Mouse (Mus musculus): ENCODE results near the gene Rnf157. TPM values are rescaled to one million over a fixed set of nuclear protein-coding genes. Genes with fewer than 3 reads are reported as not detected.

Gene Rnf157
- total RNA-seq (2021) = 10 to 100 TPM; 24.2 to 27.5 TPM
- long read RNA-seq, experiment 1, full-length matches to known transcripts = 19 of 43 reads
- long read RNA-seq, experiment 1, partial matches to known transcripts = 18 of 43 reads
- long read RNA-seq, experiment 1, other reads (novel, unspliced or antisense) = 6 of 43 reads
- long read RNA-seq, experiment 2, full-length matches to known transcripts = 19 of 33 reads
- long read RNA-seq, experiment 2, partial matches to known transcripts = 5 of 33 reads
- long read RNA-seq, experiment 2, other reads (novel, unspliced or antisense) = 9 of 33 reads

DNA sequence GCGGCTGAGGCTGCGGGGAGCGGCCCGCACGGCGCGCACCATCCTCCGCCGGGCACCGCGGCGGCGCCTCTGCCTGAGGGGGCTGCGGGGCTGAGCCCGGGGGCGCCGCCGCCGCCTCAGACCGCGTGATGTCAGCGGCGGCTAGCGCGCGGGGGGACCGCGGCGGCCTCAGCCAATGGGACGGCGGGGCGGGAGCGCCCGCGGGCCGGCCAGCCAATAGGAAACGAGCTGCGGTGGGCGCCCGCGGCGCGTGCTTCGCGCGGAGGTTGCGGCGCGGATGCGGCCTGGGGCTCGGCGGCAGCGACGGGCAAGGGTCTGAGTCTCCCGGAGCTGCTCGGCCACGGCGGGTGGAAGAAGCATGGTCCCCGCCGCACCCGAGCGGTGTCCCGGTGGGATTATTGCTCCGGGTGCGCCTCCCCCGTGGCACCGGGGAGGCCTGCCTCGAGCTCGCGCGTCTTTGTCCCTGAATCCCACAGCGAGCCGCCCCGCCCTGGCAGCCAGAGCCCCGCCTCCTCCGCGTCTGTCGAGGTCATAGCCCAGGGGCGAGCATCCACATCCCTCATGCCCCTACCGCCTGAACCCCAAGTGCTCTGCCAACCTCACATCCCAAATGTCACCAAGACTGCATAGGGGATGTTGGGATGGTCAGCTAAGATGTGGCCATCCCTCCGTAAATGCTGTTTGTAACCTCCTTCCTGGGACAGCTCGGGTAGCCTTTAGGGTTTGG, at the start of gene Rnf157:
Rnf157 (minus strand) TSS at position 129 of the 727 bp plus-strand sequence.
- DNase-seq (ENCODE audit: low spot score) = peak; percentile 75

DNA sequence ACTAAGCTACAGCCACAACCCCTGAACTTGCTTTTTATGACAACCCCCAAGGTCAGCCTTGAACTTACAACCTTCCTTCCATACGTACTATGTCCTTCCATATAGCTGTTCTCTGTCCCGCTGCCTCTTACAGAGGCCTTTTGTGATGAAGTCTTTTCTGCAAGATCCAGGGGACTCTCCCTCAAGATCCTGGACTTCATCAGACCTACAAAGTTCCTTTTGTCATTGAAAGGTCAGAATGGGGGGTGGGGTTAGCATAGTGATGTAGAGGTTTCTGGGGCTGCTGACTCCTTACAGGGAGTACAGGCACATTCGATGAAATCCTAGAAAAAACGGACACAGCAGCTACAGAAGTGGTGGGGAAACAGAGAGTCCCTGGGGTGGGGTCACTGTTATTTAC, 47.0 kb upstream of the Rnf157 start:
- no peak for DNase-seq (ENCODE audit: low spot score)

DNA sequence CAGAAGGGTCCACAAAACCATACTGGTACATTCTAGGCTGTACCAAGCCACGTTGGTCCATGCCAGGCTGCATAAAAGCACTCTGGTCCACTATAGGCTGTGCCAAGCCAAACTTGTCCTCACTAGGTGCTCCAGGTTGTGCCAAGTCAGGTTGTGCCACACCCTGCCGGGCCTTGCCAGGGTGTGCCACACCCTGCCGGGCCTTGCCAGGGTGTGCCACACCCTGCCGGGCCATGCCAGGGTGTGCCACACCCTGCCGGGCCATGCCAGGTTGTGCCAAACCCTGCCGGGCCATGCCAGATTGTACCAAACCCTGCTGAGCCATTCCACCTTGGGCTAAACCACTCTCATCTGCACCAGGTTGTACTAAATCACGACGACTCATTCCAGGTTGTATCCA, 43.4 kb upstream of the Rnf157 start:
- no peak for DNase-seq (ENCODE audit: low spot score)

DNA sequence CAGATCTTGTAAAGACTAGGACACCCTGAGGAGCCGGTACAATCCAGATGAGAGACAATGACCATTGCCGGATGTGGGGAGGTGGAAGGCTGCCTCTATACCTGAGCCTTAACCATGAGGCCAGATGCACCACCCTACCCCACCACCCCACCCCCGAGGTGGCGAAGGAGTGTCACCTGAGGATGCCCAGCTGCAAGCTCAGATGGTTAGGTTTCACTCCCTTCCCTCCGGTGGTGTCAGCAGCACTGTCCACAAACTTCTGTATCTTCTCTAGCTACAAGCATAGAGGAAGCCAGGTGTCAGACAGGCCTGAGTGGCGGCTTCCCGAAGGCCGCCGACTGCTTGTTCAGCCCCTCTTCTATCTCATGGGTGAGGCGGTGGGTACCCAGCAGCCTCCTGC, 41.1 kb upstream of the Rnf157 start:
- DNase-seq (ENCODE audit: low spot score) = no peak

DNA sequence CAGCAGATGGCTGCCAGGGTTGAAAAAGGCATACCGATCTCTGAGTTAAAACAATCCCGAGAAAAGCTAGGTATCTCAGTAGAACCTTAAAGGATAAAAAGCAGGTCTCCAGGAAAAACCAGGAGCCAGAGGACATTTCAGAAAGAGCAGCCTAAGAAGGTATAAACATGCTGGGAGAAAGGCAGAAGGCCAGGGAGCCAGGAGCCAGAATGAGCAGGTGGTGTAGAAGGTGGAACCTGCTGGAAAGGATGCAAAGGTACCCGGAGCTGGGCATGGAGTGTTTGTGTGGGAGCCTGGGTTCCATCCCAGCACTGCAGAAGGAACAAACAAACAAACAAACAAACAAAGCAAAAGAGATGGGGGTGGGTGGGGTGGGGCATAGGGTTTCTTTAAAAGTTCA, 36.5 kb upstream of the Rnf157 start:
- DNase-seq (ENCODE audit: low spot score) = no peak

DNA sequence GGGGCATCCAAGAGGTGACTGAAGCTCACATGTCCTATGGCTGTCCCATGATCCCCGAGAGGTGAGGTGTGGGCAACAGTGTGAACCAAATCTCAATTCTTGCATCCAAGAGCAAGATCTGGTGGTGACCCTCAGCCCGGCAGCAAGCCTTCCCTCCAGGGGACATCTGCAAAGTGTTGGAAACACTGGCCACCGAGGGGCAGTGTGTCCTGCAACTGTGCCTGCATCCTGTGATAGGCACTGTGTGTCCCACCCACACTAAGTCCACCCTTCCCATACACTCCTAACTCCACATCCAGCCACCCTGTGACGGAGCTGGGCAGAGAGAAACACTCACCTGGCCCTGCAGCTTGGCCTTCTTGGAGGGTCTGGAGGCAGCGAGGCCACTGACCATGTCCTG, 35.0 kb upstream of the Rnf157 start:
- no peak for DNase-seq (ENCODE audit: low spot score)

DNA sequence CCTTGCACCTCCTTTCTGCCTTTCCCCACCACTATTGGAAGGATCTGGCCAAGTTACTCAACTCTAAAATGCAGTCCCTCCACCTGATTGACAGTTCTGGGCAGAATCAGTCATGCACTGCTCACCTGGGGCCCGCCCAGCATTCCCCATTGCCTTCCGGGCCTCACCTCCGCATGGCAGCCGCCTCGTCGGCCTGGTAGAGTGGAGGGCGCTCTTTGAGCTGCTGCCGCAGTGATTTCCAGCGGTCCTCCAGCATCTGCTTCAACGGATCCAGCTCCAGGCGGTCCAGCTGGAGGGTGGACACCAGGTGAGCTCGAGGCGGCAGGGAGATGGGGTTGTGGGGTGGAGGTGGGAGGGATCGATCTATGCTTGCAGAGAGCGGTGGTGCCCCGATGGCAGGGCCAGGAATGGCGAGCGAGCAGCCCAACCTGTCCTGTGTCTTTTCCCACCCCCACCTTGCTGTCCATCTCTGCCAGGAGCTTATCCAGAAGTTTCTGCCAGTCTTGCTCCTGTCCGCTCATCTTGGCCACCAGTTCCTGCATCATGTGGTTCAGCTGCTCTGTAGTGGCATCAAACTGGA, 33.6 kb upstream of the Rnf157 start:
- DNase-seq (ENCODE audit: low spot score) = no peak

DNA sequence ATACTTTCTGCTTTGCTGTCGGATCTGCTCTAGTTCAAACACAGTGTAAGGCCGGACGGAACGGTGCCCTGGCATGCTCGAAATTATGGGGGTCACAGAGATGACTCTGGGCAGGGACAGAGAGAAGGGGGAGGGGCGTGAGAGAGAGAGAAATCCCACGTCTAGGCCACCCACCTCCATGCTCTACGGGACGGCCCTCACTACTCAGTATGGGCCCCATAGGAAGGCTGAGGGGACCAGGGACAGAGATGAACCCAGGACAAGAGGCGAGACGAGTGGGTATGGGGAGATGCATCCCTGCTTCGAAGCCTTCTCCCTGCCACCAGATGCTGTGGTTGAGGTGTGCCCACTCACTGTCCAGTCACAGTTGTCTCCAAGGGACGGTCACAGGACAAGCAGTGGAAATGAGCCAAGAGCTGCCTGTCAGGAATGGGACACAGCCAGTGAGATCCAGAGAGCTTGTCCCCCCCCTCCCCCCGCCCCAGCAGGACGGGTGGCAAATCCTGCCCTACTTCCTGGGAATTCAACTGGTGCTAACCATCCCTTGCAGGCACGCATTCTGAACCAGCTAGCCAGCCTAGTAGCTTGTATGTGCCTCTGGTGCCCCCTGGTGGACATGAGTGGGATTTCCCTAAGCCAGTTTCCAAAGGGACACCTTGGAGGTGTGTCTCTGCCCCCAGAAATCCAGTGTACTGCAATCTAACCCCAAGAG, 32.9 kb upstream of the Rnf157 start:
- DNase-seq (ENCODE audit: low spot score) = peak; percentile 94

DNA sequence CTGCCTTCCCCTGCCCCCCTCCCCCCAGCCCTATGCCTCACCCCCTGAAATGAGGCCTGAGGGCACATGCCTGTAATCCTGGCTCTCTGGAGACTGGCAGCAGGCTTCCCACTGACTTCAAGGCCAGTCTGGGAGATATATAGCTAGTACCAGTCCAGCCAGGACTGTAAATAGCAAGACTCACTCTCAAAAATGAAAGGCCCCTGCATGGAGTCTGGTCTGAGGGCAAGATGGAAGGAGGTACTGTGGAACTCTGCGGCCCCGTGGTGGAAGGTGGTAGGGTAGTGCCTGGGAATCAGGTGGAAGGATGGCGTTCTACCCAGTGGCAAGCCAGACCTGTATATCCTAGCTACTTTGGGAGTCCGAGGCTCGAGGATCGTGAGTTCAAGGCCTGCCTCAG, 31.1 kb upstream of the Rnf157 start:
- no peak for DNase-seq (ENCODE audit: low spot score)

DNA sequence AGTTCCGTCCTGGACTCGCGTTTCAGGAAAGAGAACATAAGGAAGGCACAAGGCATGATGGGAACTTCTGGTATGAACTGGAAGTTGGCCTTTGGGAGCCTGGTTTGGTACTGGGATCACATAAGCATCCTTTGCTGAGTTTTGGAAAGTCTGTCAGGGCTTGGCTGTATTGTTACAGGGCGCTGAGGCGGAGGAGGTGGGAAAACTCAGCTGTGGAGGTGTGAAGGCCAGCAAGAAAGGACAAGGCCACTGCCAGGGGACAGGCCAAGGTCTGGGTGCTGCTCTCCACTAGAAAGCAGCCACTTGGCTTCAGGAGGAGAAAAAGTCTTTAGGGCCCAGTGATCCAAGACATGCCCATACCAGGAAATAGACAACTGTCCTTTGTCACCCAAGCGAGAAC, 30.5 kb upstream of the Rnf157 start:
- no peak for DNase-seq (ENCODE audit: low spot score)

DNA sequence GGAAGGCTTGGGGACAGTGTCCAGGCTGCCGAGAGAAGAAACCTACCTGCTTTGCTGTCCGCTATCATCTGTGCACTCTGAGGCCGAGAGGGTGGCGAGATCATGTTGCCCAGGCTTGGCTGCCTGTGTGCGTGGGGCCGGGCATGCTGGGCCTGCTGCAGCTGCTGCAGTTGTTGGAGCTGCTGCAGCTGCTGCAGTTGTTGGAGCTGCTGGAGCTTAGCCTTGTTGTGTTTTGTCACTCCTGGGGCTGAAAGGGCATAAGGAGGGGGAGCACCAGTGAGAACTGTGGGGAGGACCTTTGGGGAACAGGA, 30.0 kb upstream of the Rnf157 start:
- no peak for DNase-seq (ENCODE audit: low spot score)

DNA sequence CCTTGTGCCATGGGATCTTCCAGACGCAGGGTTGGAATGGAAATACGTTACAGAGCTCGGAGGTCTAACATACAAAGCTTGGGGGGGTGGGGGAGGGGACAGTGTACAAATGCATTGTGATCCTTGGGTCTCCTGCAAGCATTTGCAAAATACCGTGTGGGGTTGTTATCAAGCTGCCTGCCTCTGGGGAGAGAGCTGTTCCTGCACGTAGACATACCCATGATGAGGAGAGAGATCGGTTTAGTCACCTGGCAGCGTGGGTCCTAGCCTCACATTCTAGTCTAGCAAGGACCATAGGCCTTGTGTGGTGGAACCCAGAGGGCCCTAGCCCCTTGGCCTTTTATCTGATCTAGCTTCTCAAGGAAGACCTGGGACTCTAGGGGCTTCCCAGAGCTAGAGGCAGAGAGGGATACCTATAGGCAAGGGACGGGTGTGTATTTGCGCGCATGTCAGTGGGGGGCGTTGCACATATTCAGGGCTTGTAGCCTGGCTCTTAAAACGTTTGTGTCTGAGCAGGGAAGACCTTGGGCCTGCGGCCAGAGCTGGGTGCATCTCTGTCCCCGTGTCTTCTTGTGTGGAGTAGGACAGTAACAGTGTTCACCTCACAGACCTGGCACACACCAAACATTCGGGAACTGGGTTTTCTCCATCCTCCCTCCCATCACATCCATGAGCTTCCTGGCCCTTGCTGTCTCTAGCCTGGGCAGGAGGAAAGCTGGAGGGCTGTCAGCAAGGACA, 29.5 kb upstream of the Rnf157 start:
- DNase-seq (ENCODE audit: low spot score) = no peak

DNA sequence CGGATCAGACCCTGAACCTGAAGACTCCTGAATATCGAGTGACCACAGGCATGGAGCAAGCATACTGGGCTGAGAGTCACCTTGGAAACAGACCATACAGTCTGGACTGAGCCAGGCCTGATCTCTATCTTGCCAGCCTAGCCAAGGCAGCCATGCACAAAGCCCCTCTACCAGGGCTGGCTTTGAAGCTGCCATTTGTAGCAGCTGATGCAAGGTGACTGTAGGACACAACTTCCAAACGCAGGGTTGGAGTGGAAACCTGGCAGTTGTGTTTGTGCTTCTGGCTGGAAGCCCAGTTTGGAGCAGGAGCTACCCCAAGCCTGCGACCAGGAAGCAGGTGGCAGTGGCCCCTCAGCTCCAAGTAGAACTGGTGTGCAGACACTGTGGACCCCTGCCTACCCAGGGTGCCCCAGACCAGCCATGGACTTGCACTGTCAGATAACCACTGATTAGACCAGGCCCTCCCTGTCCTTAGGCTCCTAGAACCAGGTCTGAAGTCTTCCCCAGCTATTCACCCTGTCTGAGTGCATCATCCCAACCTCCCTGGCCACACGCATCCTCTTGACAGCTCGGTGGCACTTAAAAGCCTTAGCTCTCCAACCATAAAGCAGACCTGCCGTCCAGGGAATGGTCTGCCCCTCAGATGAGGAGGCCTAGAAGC, 27.7 kb upstream of the Rnf157 start:
- peak; percentile 44 for DNase-seq (ENCODE audit: low spot score)

DNA sequence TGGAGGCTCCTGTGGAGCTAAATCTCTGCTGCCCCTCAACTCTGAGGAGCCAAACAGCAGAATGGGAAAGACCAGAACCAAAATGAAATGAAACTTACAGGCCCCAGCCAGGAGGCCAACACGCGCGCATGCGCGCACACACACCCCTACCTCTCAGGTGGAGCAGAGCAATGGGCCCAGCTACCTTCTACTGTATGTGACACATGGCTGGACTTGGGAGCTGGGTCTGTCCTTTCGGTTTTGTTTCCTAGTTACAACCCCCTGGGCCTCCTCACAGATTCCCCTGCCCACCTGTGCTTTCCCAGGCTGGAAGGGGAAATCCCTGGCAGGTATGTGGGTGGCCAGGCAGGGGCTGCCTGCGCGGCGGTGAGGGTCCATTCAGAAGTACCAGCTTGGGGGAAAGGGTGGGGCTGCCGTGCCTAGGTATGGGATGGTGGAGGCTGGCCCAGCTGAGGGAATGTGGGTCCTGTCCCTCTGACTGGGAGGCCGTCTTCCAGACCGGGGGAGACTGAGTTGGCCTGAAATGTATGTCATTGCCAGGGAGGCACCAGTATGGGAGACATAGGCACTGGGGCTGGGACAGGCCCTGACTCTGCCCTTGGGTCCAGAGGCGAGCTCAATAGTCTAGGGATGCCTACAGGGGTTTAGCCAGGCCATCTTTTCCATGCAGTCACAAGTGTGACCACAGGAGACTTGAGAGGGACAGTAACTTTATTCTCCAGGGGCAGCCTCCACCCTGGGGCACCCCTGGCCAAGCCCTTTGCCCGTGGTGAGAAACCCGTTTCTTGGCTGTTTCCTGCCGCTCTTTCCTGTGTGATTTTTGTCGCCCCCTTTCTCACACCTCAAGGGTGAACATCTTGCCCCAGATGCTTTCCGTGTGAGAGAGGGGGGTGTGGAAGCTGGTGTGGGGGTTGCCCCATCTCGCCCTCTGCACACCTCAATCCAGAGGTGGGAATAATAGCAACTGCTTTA, 26.7 kb upstream of the Rnf157 start:
- DNase-seq (ENCODE audit: low spot score) = no peak

DNA sequence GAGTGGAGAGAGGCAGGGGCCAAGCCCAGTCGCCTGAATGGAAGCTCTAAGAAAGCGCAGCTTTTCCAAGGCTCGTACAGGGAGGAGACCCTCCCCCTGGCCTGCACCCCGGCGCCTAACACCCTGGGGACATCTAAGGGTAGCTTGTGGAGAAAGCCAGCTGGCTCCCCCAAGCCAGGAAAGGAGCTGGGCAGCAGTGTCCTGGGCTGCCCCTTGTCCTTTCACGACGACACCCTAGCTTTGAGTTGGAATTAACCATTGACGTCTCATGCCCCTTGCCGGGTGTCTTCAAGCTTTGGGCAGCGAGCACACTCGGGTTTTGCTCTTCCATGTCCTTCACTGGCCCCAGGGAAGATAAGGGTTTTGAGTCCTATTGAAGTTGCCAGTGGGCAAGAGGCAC, 24.7 kb upstream of the Rnf157 start:
- DNase-seq (ENCODE audit: low spot score) = no peak

DNA sequence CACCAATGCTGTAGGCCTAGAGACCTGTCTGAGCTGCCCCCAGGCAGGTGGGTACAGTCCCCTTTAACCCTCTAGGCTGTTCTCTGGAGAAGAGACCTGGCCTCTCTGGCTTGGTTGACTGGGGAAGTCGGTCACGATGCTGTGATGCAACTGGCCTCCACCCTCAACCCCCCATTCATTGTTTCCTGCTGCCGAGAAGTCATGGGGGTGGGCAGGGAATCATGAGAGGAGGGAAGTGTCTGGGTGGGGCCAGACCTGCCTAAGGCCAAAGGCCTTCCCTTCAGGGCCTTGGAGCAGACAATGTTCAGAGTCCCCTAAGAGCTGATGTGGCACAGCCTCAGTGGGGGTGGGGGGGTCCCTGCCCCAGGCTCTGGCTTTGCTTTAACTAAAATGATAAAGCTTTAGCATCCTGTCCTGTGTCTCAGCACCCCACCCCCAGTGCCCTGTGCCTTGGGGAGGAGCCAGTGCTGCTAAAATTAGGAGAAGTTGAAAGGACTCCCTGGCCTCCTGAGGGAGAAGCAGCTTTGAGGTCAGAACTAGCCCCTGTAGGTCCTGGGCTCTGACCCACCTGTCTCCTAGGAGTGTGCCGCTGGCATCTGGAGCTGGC, 24.0 kb upstream of the Rnf157 start:
- DNase-seq (ENCODE audit: low spot score) = peak; percentile 83

DNA sequence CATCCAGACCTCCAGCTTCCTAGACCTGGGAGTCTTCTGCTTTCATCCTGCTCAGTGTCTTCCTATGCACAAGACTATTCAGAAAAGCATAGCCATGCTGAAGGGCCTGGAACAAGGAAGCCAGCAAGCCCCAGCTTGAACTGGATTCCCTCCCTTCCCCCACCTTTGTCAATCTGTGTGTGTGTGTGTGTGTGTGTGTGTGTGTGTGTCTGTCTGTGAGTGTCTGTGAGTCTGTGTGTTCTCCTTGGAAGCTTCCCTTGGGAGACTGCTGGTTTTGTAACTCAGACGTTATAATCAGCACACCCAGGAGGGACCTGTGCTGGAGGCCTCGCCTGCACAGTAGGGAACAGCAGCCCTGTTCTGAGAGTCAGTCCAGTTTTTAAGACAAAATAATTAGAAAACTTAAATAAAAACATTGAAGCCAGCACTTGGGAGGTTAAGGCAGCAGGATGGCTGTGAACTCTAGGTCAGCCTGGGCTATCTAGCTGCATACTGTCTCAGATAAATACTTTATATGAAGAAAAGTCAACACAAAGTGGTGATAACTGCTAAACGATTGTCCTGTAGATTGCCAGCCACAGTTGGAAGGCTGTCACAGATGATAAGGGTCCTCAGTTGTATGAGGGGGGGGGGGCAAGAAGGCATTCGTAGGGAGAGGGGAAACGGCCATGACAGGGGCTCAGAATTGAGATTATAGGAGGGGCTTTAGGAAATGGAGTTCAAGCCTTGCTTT, 23.3 kb upstream of the Rnf157 start:
- no peak for DNase-seq (ENCODE audit: low spot score)

DNA sequence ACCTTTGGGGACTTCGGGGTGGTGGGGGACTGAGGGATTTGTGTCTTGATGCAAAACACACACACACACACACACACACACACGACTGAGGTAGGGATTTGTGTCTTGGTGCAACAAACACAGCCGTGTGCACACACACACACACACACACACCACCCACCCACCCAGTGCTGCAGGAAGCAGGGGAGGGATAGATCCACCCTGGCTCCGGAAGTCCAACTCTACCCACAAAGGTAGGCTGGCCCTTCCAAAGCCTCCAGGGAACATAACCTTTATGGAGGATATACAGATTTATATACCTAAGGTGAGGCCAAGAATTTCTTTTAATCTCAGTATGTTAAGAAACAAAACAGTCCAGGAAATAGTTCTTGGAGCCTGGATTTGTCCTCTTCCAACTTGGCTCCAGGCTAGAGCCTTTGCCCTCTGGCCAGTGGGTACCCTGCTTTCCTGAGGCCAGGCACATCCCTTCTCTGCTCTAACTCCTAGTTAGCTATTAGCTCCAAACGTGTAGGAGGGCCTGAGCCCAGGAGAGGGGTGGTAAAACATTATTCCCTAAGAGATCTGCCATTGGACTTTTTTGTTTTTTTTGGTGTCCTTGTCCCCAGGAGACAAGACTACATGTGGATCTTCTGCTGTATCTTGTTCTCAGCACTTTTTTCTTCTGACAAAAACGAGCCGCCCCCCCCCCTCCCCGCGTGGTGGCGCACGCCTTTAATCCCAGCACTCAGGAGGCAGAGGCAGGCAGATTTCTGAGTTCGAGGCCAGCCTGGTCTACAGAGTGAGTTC, 22.3 kb upstream of the Rnf157 start:
- no peak for DNase-seq (ENCODE audit: low spot score)
